Mouse (Mus musculus): ENCODE measurements around the gene Nsdhl. TPM values are rescaled to one million over a fixed set of nuclear protein-coding genes. Genes with fewer than 3 reads are reported as not detected.

The Nsdhl gene
- polyA plus RNA-seq (2012; rRNA removed; ENCODE audit: low replicate concordance): 21.6 and 59.0 TPM in 2 replicates

DNA sequence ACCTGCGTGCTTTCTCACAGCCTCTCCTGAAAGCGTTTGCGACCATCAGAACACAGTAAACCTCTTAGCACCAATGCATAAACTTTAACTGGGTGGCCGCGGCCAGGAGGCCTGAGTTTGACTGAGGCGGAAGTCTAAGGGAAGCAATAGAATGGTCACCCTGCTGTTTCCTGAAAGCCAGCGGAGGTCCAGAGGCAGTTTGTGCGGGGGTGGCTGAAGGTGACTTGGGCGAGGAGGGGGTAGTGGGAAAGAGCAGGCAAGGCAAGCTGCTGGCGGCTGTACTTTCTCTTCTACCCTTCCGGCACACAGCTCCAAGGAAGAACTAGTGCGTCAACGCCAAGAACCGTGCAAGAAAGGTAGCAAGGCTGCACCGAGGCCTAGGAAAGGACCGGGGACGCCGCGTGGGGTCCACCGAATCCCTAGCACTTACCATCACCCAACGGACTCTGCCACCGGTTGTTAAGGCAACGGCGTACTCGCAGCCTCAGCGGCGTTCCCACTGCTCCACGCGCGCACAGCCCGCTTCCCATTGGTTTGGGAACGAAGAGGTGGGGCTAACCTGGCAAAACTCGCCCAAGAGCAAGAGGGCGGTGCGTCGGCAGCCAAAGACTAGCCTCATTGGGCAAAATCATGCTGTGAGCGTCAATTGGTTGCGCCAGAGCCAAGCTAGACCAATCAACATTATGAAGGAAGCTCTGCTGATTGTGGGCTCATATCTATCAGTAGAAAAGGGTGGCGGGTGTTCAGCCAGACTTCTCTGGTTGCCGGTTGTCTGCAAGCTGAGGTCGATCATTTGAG lies at the start of gene Nsdhl, which contains the start of gene Cetn2:
Nsdhl (plus strand) TSS at position 674 of the 798 bp plus-strand sequence.
Cetn2 (minus strand) TSS at position 528 of the 798 bp plus-strand sequence.

DNA sequence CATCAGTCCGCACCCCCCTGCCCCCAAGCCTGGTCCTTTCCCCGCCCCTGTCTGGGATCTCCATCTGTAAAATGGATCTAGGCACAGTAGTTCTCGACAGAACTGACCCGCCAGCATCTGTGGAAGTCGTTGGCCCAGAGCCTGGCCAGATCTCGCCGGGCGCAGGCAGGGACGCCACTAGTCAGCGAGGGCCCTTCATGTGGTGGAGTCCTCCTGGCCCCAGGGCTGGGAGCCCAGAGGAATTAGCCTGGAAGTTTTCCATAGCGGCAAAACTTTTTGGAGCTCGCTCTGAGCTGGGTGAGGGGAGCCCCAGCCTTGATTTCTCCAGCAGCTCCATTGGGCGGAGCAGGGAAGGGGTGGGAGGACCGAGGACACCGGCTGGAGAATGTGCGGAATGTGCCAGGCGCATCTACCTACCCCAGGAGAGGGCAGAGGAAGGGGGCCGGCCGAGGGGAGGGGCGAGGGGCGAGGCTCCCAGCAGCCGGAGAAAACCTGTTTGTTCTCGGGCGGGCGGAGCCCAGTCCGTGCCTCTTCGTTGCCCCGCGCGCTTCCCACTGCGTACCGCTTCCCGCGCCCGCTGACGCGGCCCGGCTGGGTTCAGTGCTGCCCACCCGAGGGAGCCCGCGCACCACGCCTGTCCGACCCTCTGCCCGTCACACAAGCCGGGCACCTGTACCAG lies 68.6 kb downstream of the Nsdhl start, which contains the start of gene Zfp185:
Zfp185 (plus strand) TSS at position 499 of the 679 bp plus-strand sequence.

Other genes starting within 250 kb of the Nsdhl start
- 0.06 and 0.19 TPM in 2 replicates for gene Gabrq, start 93.4 kb upstream of the Nsdhl start, polyA plus RNA-seq (2012; rRNA removed; ENCODE audit: low replicate concordance)
- gene Cetn2, start 146 bp upstream of the Nsdhl start, polyA plus RNA-seq (2012; rRNA removed; ENCODE audit: low replicate concordance): 2.6 and 9.7 TPM in 2 replicates
- gene Zfp185, start 68.8 kb downstream of the Nsdhl start, polyA plus RNA-seq (2012; rRNA removed; ENCODE audit: low replicate concordance): 4.6 and 10.3 TPM in 2 replicates
- not detected in 2 replicates for gene Pnma5, start 118.5 kb downstream of the Nsdhl start, polyA plus RNA-seq (2012; rRNA removed; ENCODE audit: low replicate concordance)
- gene Pnma3, start 146.2 kb downstream of the Nsdhl start, polyA plus RNA-seq (2012; rRNA removed; ENCODE audit: low replicate concordance): 0.03 TPM in 1 of 2 replicates, not detected in the other
- gene Xlr4a, start 163.9 kb downstream of the Nsdhl start, polyA plus RNA-seq (2012; rRNA removed; ENCODE audit: low replicate concordance): 0.19 and 0.62 TPM in 2 replicates
- 0.19 TPM in 1 of 2 replicates, not detected in the other for gene Xlr3a, start 178.5 kb downstream of the Nsdhl start, polyA plus RNA-seq (2012; rRNA removed; ENCODE audit: low replicate concordance)
- 0.07 and 0.17 TPM in 2 replicates for gene Gm14685, start 198.5 kb downstream of the Nsdhl start, polyA plus RNA-seq (2012; rRNA removed; ENCODE audit: low replicate concordance)
- gene Xlr5b, start 230.2 kb downstream of the Nsdhl start, polyA plus RNA-seq (2012; rRNA removed; ENCODE audit: low replicate concordance): not detected in 2 replicates
- not detected in 2 replicates for gene DXBay18, start 230.9 kb downstream of the Nsdhl start, polyA plus RNA-seq (2012; rRNA removed; ENCODE audit: low replicate concordance)